Mouse (Mus musculus): Measurements from ENCODE around the gene Fbxw8.

Gene Fbxw8

GRCm38 (mm10) chr5:118019905-118020304, 135.4 kb downstream of the Fbxw8 start:
- no peak for DNase-seq (ENCODE audit: low spot score in 2 of 2)

- DNase-seq (ENCODE audit: low spot score in 2 of 2) = no peak
These were observed 137.7 kb downstream of the Fbxw8 start for GRCm38 (mm10) chr5:118017527-118017926.

GRCm38 (mm10) chr5:118015669-118016068, 139.6 kb downstream of the Fbxw8 start:
- DNase-seq (ENCODE audit: low spot score in 2 of 2) = no peak

- peak; percentile 55 to 70 for DNase-seq (ENCODE audit: low spot score in 2 of 2)
These were observed 140.2 kb downstream of the Fbxw8 start for GRCm38 (mm10) chr5:118015028-118015427.
